Mouse (Mus musculus) urinary bladder, postnatal 25 days (tissue): ENCODE measurements around the gene Olfr884.

Source experiments
- DNase-seq: peaks from one replicate; pipeline ENCODE4 v3.0.0; 2022; ENCODE audit warnings: low spot score

Gene Olfr884

DNA sequence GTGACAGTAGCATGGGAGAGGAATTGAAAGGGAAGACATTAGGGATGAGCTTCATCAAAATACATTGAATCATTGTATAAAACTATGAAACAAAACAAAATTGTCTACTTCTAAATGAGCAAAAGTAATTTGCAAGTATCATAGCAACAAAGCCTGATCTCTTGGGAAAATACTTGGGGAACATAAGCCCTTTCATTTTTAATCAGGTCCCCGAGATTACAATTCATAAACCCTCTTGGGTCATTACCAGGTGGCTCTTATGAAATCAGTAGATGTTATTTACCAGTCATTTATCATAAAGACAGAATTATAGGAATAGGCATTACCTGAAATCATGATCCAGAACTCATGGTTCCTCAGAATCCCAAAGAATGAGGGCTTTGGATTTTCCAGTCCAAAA, at the start of gene Olfr884:
Gene Olfr884 (plus strand): TSS at position 301 of the 400 bp plus-strand sequence.
- no peak for DNase-seq

DNA sequence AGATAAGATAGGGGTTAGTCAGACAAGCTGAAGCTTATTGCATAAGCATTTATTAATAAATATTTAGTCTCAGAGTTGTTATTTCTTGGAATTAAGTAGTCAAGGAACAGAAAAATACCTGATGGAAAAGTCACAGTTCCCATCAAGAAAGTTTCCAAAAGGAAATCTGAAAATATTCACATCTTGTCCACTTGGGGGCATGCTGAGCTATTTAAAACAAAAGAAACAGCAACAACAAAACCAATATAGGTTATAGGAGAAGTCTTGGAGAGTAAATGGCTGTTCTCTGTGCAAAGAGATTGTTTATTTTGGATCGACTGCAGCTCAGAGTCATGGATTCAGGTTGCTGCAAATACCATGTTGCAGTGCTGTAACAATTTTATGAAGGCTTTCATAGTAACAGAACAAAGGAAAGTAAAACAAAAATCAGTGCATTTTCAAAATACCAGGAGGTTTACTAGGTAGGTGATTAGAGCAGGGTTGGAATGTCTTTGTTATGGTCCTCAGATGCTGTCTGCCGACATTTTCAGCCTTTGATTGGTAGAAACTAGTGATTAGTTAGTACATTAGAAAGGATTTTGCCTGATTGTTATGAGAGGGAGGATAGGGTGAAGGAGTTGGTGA, 47.7 kb upstream of the Olfr884 start:
- DNase-seq: no peak

DNA sequence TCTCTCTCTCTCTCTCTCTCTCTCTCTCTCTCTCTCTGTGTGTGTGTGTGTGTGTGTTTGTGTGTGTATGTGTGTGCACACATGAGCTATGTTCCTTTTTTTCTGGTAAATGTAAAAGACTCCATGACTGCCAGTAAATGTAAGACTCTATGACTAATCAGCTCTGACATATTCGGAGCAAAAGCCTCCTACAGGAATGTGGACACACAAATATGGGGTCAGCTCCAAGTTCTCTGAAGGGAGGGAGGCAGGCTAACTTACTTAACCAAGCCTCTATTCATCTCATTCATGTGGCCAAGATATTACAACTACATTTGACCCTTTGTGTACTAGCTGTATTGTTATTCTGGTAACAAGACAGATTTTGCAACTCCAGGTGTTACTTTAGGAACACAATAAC, 46.3 kb upstream of the Olfr884 start:
- DNase-seq: no peak

DNA sequence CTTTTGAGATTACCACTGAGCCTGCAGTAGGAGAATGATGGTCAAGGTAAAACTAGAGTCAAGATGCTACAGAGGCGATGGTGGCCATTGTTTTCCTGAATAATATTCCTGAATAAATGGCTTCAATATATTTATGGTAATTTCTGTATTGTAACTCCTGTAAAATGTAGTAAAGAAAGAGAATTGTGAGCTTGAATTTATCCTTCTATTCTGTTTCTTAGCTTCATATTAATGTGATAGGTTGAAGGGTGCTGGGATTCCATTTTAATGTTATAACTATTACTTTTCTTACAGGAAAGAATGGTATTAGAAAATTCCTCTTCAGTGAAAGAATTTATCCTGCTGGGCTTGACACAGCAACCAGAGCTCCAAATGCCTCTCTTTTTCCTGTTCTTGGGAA, 20.8 kb upstream of the Olfr884 start, which contains the start of gene Olfr883:
Gene Olfr883 (plus strand): TSS at position 301 of the 400 bp plus-strand sequence.
- no peak for DNase-seq

DNA sequence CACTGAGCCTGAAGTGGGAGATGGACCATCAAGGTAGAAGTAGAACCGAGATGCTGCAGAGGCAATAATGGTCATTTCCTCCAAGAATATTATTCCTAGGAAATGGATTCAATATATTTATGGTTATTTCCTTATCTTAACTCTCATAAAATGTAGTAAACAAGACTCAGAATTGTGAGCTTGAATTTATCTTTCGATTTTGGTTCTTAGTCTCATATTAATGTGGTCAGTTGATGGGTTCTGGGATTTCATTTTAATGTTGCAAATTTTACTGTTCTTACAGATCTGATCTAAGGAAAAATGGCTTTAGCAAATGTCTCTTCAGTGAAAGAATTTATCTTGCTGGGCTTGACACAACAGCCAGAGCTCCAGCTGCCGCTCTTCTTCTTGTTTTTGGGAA, 14.7 kb downstream of the Olfr884 start, which contains the start of gene Olfr885:
Gene Olfr885 (plus strand): TSS at position 301 of the 400 bp plus-strand sequence.
- no peak for DNase-seq

DNA sequence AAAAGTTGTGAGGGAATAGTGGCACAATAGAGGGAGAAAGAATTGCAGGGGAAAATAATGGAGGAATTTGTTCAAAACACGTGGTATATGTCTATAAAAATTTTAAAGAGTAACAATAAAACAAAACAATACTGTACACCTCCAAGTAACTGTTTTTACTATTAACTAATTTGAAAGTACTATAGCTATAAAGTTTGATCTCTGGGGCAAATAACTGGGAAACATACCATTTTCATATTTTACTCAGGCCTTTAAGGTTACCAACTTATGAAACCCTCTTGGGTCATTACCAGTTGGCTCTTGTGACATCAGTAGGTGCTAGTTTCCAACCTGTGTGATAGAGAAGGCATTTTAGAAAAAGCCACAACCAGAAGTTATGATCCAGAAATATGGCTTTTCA, 37.4 kb downstream of the Olfr884 start, which contains the start of gene Olfr887:
Gene Olfr887 (plus strand): TSS at position 301 of the 400 bp plus-strand sequence.
- DNase-seq: no peak
